Mouse (Mus musculus): ENCODE measurements around the gene Mettl24.
"Not testable (repeated sequence)": the region's sequence is repeated elsewhere in the genome, so short reads cannot be mapped to it uniquely, and the experiment has no call there.

Gene Mettl24

GRCm38 (mm10) chr10:40737274-40738112 is 54.4 kb downstream of the Mettl24 start:
- DNase-seq (ENCODE audit: low read depth), result no peak

- DNase-seq (ENCODE audit: low read depth), result no peak
Measured at GRCm38 (mm10) chr10:40740696-40741095, 57.6 kb downstream of the Mettl24 start.

GRCm38 (mm10) chr10:40750293-40751047 is 67.4 kb downstream of the Mettl24 start:
- DNase-seq (ENCODE audit: low read depth), result no peak

GRCm38 (mm10) chr10:40751157-40751556 is 68.1 kb downstream of the Mettl24 start:
- no peak for DNase-seq (ENCODE audit: low read depth)

- DNase-seq (ENCODE audit: low read depth), result no peak
Measured at GRCm38 (mm10) chr10:40753036-40753435, 70.0 kb downstream of the Mettl24 start.

GRCm38 (mm10) chr10:40758171-40759010 is 75.3 kb downstream of the Mettl24 start:
- peak; percentile 27 for DNase-seq (ENCODE audit: low read depth)

- DNase-seq (ENCODE audit: low read depth), result not testable (repeated sequence)
Measured at GRCm38 (mm10) chr10:40759391-40760194, 76.5 kb downstream of the Mettl24 start.

GRCm38 (mm10) chr10:40760195-40761009 is 77.3 kb downstream of the Mettl24 start:
- DNase-seq (ENCODE audit: low read depth), result no peak

- DNase-seq (ENCODE audit: low read depth), result no peak
Measured at GRCm38 (mm10) chr10:40761010-40761752, 78.1 kb downstream of the Mettl24 start.

GRCm38 (mm10) chr10:40762624-40763023 is 79.5 kb downstream of the Mettl24 start:
- peak; percentile 26 for DNase-seq (ENCODE audit: low read depth)

- DNase-seq (ENCODE audit: low read depth), result no peak
Measured at GRCm38 (mm10) chr10:40763084-40763720, 80.1 kb downstream of the Mettl24 start.

GRCm38 (mm10) chr10:40772266-40772665 is 89.2 kb downstream of the Mettl24 start:
- no peak for DNase-seq (ENCODE audit: low read depth)

GRCm38 (mm10) chr10:40775151-40775550 is 92.1 kb downstream of the Mettl24 start:
- DNase-seq (ENCODE audit: low read depth), result no peak

- DNase-seq (ENCODE audit: low read depth), result no peak
Measured at GRCm38 (mm10) chr10:40775655-40776054, 92.6 kb downstream of the Mettl24 start.

GRCm38 (mm10) chr10:40777171-40777570 is 94.1 kb downstream of the Mettl24 start:
- no peak for DNase-seq (ENCODE audit: low read depth)

GRCm38 (mm10) chr10:40778472-40778871 is 95.4 kb downstream of the Mettl24 start:
- no peak for DNase-seq (ENCODE audit: low read depth)

GRCm38 (mm10) chr10:40790406-40790805 is 107.3 kb downstream of the Mettl24 start:
- peak; percentile 7 for DNase-seq (ENCODE audit: low read depth)

GRCm38 (mm10) chr10:40792115-40792514 is 109.0 kb downstream of the Mettl24 start:
- DNase-seq (ENCODE audit: low read depth), result peak; percentile 11

GRCm38 (mm10) chr10:40805221-40805620 is 122.1 kb downstream of the Mettl24 start:
- no peak for DNase-seq (ENCODE audit: low read depth)
